Mouse (Mus musculus) forebrain, embryonic 11.5 days (tissue): ENCODE results near the gene Fam161a. TPM values are rescaled to one million over a fixed set of nuclear protein-coding genes. Genes with fewer than 3 reads are reported as not detected.

ENCODE experiments used
- ATAC-seq: fragments of 200-750 bp; cut with Nextera tagmentation; replicated peaks from 2 replicates; pipeline ENCODE4 v1.8.0; 2017; ENCODE audit warnings: moderate TSS enrichment; ENCODE audit not compliant: low FRiP score
- DNase-seq: peaks from one replicate; pipeline ENCODE4 v3.0.0-alpha.2; 2017; ENCODE audit warnings: low spot score
- H3K27ac ChIP-seq: fragments of 300-500 bp; sonication (generic); 2 replicates; pipeline ENCODE4 v1.5.1; 2014; ENCODE audit warnings: low read depth, low read length
- H3K27me3 ChIP-seq: fragments of 300-500 bp; sonication (generic); 2 replicates; pipeline ENCODE4 v1.6.1; 2014; ENCODE audit warnings: mild to moderate bottlenecking, low read length, mixed read lengths; ENCODE audit not compliant: control insufficient read depth, insufficient read depth
- H3K36me3 ChIP-seq: fragments of 300-500 bp; sonication (generic); 2 replicates; pipeline ENCODE4 v1.6.1; 2014; ENCODE audit warnings: mild to moderate bottlenecking, low read length, moderate library complexity, mixed read lengths; ENCODE audit not compliant: control insufficient read depth, insufficient read depth
- H3K4me1 ChIP-seq: fragments of 300-500 bp; sonication (generic); replicated peaks from 2 replicates; pipeline ENCODE4 v1.6.1; 2014; ENCODE audit warnings: low read length, mixed read lengths; ENCODE audit not compliant: control insufficient read depth, insufficient read depth
- H3K4me2 ChIP-seq: fragments of 300-500 bp; sonication (generic); 2 replicates; pipeline ENCODE4 v1.6.1; 2014; ENCODE audit warnings: low read depth, mild to moderate bottlenecking, low read length, moderate library complexity, mixed read lengths; ENCODE audit not compliant: severe bottlenecking
- H3K4me3 ChIP-seq: fragments of 300-500 bp; sonication (generic); 2 replicates; pipeline ENCODE4 v1.5.1; 2014; ENCODE audit warnings: low read depth, low read length
- H3K9ac ChIP-seq: fragments of 300-500 bp; sonication (generic); 2 replicates; pipeline ENCODE4 v1.6.1; 2014; ENCODE audit warnings: low read length
- H3K9me3 ChIP-seq: fragments of 300-500 bp; sonication (generic); 2 replicates; pipeline ENCODE4 v1.6.1; 2016; ENCODE audit warnings: low read length, mixed read lengths; ENCODE audit not compliant: control insufficient read depth
- WGBS: fragments of 180-500 bp; shearing (Covaris S2); extraction: QIAGEN DNeasy Blood & Tissue Kit; methylation state at CpG from one replicate; pipeline ENCODE4 v1.1.7; 2014; 5-methylcytosine and 5-hydroxymethylcytosine counted together
- polyA plus RNA-seq: library from polyadenylated mRNA; unstranded; fragments of >200 nt; fragmentation: Nextera tagmentation; extraction: Ambion mirVana; gene quantifications from 2 replicates; pipeline ENCODE4 v1.2.1, GENCODE M21; 2014

Gene Fam161a
- polyA plus RNA-seq, 1 experiment from 2014 or later = 3.4 TPM

DNA sequence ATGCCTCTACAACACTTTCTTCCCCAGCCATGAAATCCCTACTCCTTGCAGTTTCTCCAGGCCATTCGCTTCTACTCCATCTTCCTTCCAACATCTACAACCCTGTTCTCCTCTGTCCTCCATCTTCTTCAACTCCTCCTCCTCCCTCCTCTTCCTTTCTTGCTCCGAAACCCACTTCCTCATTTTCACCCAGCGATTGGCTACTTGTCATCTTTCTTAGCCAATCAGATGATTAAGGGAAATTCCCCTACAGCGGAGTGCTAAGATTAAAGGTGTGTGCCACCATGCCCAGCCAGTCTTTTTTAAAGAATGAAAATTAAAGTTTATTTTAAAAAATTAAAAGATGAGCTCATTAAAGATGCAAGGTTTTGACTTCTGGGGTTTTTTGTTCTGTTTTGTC, 10.6 kb downstream of the Fam161a start:
- Histone ChIP-seq H3K9me3 (no peaks in the 10 kb centered on the region), H3K4me3 (no peak overlapping the region), H3K9ac (no peak overlapping the region), H3K27ac (no peak overlapping the region), H3K36me3 (no peaks in the 10 kb centered on the region), H3K4me1 (no peaks in the 10 kb centered on the region), H3K27me3 (no peaks in the 10 kb centered on the region), H3K4me2 (no peak overlapping the region)
- 93% methylated on average over 4 of the region's 4 CpGs for WGBS
- DNase-seq = no peak
- no peak for ATAC-seq

DNA sequence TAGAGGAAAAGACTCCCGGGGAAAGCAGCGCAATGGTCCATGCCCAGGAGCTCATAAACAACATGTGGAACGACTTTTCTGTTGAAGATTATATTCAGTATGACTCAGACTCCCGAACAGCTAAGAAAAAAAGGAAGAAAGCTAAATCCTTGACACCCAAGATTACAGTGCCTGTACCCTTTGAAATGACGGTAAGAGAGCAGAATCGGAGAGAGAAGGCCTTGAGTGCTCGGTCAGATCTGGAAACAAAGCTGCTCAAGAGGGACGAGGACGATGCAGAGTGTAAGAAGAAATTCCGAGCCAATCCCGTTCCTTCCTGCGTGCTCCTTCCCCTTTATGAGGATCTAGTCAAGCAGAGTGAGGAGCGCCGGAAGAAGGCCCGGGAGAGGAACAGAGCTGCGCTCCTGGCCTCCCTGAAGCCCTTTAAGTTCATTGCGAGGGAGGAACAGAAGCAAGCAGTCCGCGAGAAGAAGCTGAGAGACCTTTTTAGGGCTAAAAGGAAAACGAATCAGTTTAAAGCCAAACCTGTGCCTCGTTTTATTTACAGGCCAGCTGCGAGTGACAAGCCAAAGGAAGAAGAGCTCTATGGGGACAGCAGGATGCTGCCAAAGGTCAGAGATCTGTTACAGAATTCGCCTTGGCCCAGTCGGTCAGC, 12.9 kb downstream of the Fam161a start:
- no peak overlapping the region for H3K4me3 ChIP-seq
- H3K27me3 ChIP-seq = no peaks in the 10 kb centered on the region
- H3K9me3 ChIP-seq = no peaks in the 10 kb centered on the region
- no peak overlapping the region for H3K4me2 ChIP-seq
- H3K27ac ChIP-seq = no peak overlapping the region
- WGBS = 72% methylated on average over 24 of the region's 24 CpGs
- H3K4me1 ChIP-seq = no peaks in the 10 kb centered on the region
- no peak overlapping the region for H3K9ac ChIP-seq
- ATAC-seq (no peak), DNase-seq (no peak)
- H3K36me3 ChIP-seq = no peaks in the 10 kb centered on the region

DNA sequence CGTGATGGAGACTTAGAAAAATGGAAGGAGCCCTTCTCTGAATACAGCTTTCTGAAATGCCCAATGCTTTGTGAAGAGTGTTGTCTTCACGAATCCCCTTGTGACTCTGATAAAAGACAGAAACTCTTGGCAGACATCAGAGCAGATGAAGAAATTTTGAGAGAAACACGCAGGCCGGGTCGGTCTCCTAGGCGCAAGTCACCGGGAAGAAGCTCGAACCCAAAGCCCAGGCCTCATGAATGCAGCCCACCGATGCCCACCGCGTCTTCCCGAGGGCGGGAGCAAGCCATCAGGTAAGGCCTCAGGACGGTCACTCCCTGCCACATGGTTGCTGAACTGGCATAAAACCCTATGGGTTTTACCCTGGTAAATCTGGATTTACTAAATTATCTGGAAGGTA, 13.5 kb downstream of the Fam161a start:
- Histone ChIP-seq H3K9ac (no peak overlapping the region), H3K27ac (no peak overlapping the region), H3K4me1 (no peaks in the 10 kb centered on the region), H3K4me2 (no peak overlapping the region), H3K9me3 (no peaks in the 10 kb centered on the region), H3K4me3 (no peak overlapping the region), H3K27me3 (no peaks in the 10 kb centered on the region), H3K36me3 (no peaks in the 10 kb centered on the region)
- 95% methylated on average over 14 of the region's 14 CpGs for WGBS
- ATAC-seq = no peak
- DNase-seq = no peak

DNA sequence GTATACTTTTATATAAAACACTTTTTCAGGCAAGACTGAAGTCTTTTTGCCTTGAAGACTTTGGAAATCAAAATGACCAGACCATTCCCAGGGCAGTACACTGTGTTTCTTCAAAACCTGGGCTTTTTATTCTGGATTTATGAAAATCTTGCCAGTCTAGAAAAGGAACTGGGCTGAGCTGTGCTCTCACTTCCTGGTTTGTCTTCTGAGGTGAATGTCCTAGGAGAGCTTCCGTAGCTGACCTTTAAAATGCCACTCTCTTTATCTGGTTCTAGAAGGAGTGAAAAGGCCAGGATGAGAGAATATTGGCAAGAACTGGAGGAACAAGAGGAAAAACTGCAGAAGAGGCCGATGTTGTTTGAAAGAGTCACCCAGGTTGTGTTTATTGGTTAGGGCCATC, 15.8 kb downstream of the Fam161a start:
- H3K9ac ChIP-seq = no peak overlapping the region
- H3K4me1 ChIP-seq = no peaks in the 10 kb centered on the region
- no peaks in the 10 kb centered on the region for H3K9me3 ChIP-seq
- H3K4me3 ChIP-seq = no peak overlapping the region
- WGBS = 91% methylated on average over 2 of the region's 2 CpGs
- H3K4me2 ChIP-seq = no peak overlapping the region
- no peaks in the 10 kb centered on the region for H3K27me3 ChIP-seq
- no peak for DNase-seq
- H3K27ac ChIP-seq = no peak overlapping the region
- H3K36me3 ChIP-seq = no peaks in the 10 kb centered on the region
- no peak for ATAC-seq

- no peak overlapping the region for H3K9ac ChIP-seq
- WGBS = 57% methylated on average over 3 of the region's 3 CpGs
Measured at GRCm38 (mm10) chr11:23024169-23024568, 16.8 kb downstream of the Fam161a start.

GRCm38 (mm10) chr11:23028957-23029356, 21.6 kb downstream of the Fam161a start:
- Histone ChIP-seq H3K4me1 (no peaks in the 10 kb centered on the region), H3K27ac (no peak overlapping the region), H3K4me2 (no peak overlapping the region), H3K9me3 (no peaks in the 10 kb centered on the region), H3K4me3 (no peak overlapping the region), H3K9ac (no peak overlapping the region), H3K36me3 (no peaks in the 10 kb centered on the region), H3K27me3 (no peaks in the 10 kb centered on the region)
- 70% methylated on average over 3 of the region's 3 CpGs for WGBS
- DNase-seq = no peak
- no peak for ATAC-seq

More at GRCm38 (mm10) chr11:23024169-23024568, 16.8 kb downstream of the Fam161a start:
- ATAC-seq = no peak
- H3K27ac ChIP-seq = no peak overlapping the region
- H3K36me3 ChIP-seq = no peaks in the 10 kb centered on the region
- no peak overlapping the region for H3K4me2 ChIP-seq
- H3K9me3 ChIP-seq = no peaks in the 10 kb centered on the region
- no peaks in the 10 kb centered on the region for H3K4me1 ChIP-seq
- no peaks in the 10 kb centered on the region for H3K27me3 ChIP-seq
- DNase-seq = no peak
- H3K4me3 ChIP-seq = no peak overlapping the region

DNA sequence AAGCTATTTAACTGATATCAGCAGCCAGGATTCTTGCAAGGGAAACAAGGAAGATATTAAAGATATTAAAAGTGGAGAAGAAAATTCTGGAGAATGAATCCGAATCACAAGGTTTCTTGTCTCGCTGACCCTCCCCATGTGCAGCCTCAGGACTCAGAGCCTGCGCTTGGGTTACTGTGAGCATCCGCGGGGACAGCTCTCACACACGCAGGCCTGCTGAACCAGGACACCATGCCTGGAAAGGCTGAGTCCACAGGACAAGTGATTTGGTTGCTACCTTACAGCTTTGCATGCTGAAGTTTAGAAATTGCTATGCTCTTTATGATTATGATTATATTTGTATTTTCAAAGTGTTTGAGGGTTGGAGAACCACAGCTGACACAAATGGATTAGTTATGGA, 22.1 kb downstream of the Fam161a start:
- Histone ChIP-seq H3K9ac (no peak overlapping the region), H3K36me3 (no peaks in the 10 kb centered on the region), H3K4me1 (no peaks in the 10 kb centered on the region), H3K9me3 (no peaks in the 10 kb centered on the region), H3K4me3 (no peak overlapping the region), H3K27me3 (no peaks in the 10 kb centered on the region), H3K27ac (no peak overlapping the region), H3K4me2 (no peak overlapping the region)
- 83% methylated on average over 6 of the region's 6 CpGs for WGBS
- no peak for DNase-seq
- ATAC-seq = no peak

- no peak for ATAC-seq
- WGBS = 77% methylated on average over 5 of the region's 5 CpGs
Measured at GRCm38 (mm10) chr11:23047252-23047651, 39.9 kb downstream of the Fam161a start.

More at GRCm38 (mm10) chr11:23047252-23047651, 39.9 kb downstream of the Fam161a start:
- no peak overlapping the region for H3K9ac ChIP-seq
- no peak overlapping the region for H3K4me2 ChIP-seq
- H3K27ac ChIP-seq = no peak overlapping the region
- DNase-seq = no peak
- H3K27me3 ChIP-seq = no peaks in the 10 kb centered on the region
- no peaks in the 10 kb centered on the region for H3K4me1 ChIP-seq
- H3K4me3 ChIP-seq = no peak overlapping the region
- H3K36me3 ChIP-seq = no peaks in the 10 kb centered on the region
- no peaks in the 10 kb centered on the region for H3K9me3 ChIP-seq
